Mouse (Mus musculus): ENCODE results near the gene Txndc8.

GRCm38 (mm10) chr4:57952891-57953290 is 56.0 kb downstream of the Txndc8 start:
- no peak for TF ChIP-seq POLR2A (IDR thresholded peaks at IDR 0.05; ENCODE audit: low read depth, low read length)
- TF ChIP-seq CTCF (IDR thresholded peaks at IDR 0.05; ENCODE audit: extremely low read depth, insufficient read depth, insufficient read length, insufficient replicate concordance): no peak

All from spleen, adult 2 months (tissue).